In genomic region chrX:98890406-98891116, GRCm38 (mm10) we compare ENCODE assay signal across 8 mouse cellular contexts. TPM values are rescaled to one million over a fixed set of nuclear protein-coding genes. Genes with fewer than 3 reads are reported as not detected.
DNase-seq lines count a peak whose midpoint lies in the region; ATAC-seq and TF ChIP-seq lines count a peak whose summit lies in the region.

TSS of gene Ophn1 (minus strand) at chrX:98891025.

- no peak for TF ChIP-seq EP300 in stomach, postnatal 0 days (optimal IDR thresholded peaks at IDR 0.05)

- H3K9ac ChIP-seq in heart, embryonic 11.5 days (ENCODE audit: low read depth, low read length) = peak within 1 kb of the TSS; percentile 69
- peak within 1 kb of the TSS; percentile 66 for H3K9ac ChIP-seq in kidney, embryonic 16.5 days (replicated peaks; ENCODE audit: low read length)
- H3K9ac ChIP-seq in limb, embryonic 15.5 days = peak within 1 kb of the TSS; percentile 37; the same call in 1 of the 2 replicates
- peak within 1 kb of the TSS; percentile 61 for H3K9ac ChIP-seq in midbrain, embryonic 15.5 days
- H3K9ac ChIP-seq in stomach, postnatal 0 days (ENCODE audit: low read length) = peak within 1 kb of the TSS; percentile 56

- peak; percentile 85 for ATAC-seq in heart, embryonic 11.5 days (replicated peaks; ENCODE audit: insufficient number of reproducible peaks, low FRiP score, low TSS enrichment)
- peak; percentile 96 for ATAC-seq in kidney, embryonic 16.5 days (ENCODE audit: low FRiP score, low TSS enrichment)
- ATAC-seq in limb, embryonic 15.5 days (ENCODE audit: insufficient number of reproducible peaks, low FRiP score, low TSS enrichment, low read depth) = peak; percentile 86
- ATAC-seq in midbrain, embryonic 15.5 days (replicated peaks) = peak; percentile 96
- peak; percentile 91 for ATAC-seq in stomach, postnatal 0 days (ENCODE audit: low FRiP score, low TSS enrichment)

- H3K4me1 ChIP-seq in embryonic fibroblast, embryonic 13.5 days (ENCODE audit: control insufficient read depth, insufficient read depth, low read length) = no peaks in the 10 kb centered on the region
- no peaks in the 10 kb centered on the region for H3K4me1 ChIP-seq in heart, embryonic 11.5 days (ENCODE audit: control insufficient read depth, insufficient read depth, low read length)
- H3K4me1 ChIP-seq in kidney, embryonic 16.5 days (ENCODE audit: insufficient read depth, low read length) = peaks cover 4% of the 10 kb centered on the region; the same call in 1 of the 2 replicates
- no peaks in the 10 kb centered on the region for H3K4me1 ChIP-seq in limb, embryonic 15.5 days
- peaks cover 8% of the 10 kb centered on the region; the same call in 1 of the 2 replicates for H3K4me1 ChIP-seq in midbrain, embryonic 15.5 days
- no peaks in the 10 kb centered on the region for H3K4me1 ChIP-seq in stomach, postnatal 0 days (replicated peaks; ENCODE audit: control insufficient read depth, insufficient read depth)

- no peaks in the 10 kb centered on the region for H3K9me3 ChIP-seq in heart, embryonic 11.5 days (replicated peaks; ENCODE audit: control insufficient read depth, low read length)
- no peaks in the 10 kb centered on the region for H3K9me3 ChIP-seq in kidney, embryonic 16.5 days (ENCODE audit: low read length)
- no peaks in the 10 kb centered on the region for H3K9me3 ChIP-seq in limb, embryonic 15.5 days
- H3K9me3 ChIP-seq in midbrain, embryonic 15.5 days = no peaks in the 10 kb centered on the region
- no peaks in the 10 kb centered on the region for H3K9me3 ChIP-seq in stomach, postnatal 0 days (ENCODE audit: control insufficient read depth, low read length)

- H3K27me3 ChIP-seq in heart, embryonic 11.5 days (ENCODE audit: control insufficient read depth, insufficient read depth, low read length) = no peaks in the 10 kb centered on the region
- H3K27me3 ChIP-seq in kidney, embryonic 16.5 days (ENCODE audit: insufficient read depth, low read length) = peaks cover 16% of the 10 kb centered on the region; the same call in 1 of the 2 replicates
- peaks cover 10% of the 10 kb centered on the region; the same call in 1 of the 2 replicates for H3K27me3 ChIP-seq in limb, embryonic 15.5 days
- no peaks in the 10 kb centered on the region for H3K27me3 ChIP-seq in midbrain, embryonic 15.5 days (replicated peaks)
- no peaks in the 10 kb centered on the region for H3K27me3 ChIP-seq in stomach, postnatal 0 days (ENCODE audit: control insufficient read depth, insufficient read depth, low read length)

- H3K36me3 ChIP-seq in heart, embryonic 11.5 days (ENCODE audit: control insufficient read depth, insufficient read depth, low read length) = no peaks in the 10 kb centered on the region
- no peaks in the 10 kb centered on the region for H3K36me3 ChIP-seq in kidney, embryonic 16.5 days (ENCODE audit: insufficient read depth, low read length)
- H3K36me3 ChIP-seq in limb, embryonic 15.5 days = no peaks in the 10 kb centered on the region
- no peaks in the 10 kb centered on the region for H3K36me3 ChIP-seq in midbrain, embryonic 15.5 days (replicated peaks)
- no peaks in the 10 kb centered on the region for H3K36me3 ChIP-seq in stomach, postnatal 0 days (ENCODE audit: control insufficient read depth, insufficient read depth, low read length)

- H3K27ac ChIP-seq in embryonic fibroblast, embryonic 13.5 days (ENCODE audit: insufficient read depth, low read length) = peak within 1 kb of the TSS; percentile 70
- peak within 1 kb of the TSS; percentile 71 for H3K27ac ChIP-seq in heart, embryonic 11.5 days (ENCODE audit: low read depth, low read length)
- peak within 1 kb of the TSS; percentile 78 for H3K27ac ChIP-seq in kidney, embryonic 16.5 days (ENCODE audit: low read length)
- peak within 1 kb of the TSS; percentile 83 for H3K27ac ChIP-seq in limb, embryonic 15.5 days
- H3K27ac ChIP-seq in midbrain, embryonic 15.5 days = peak within 1 kb of the TSS; percentile 82
- H3K27ac ChIP-seq in stomach, postnatal 0 days (replicated peaks) = peak within 1 kb of the TSS; percentile 70

- DNase-seq in spleen, postnatal 36 days (ENCODE audit: low spot score in 2 of 2) = peak; percentile 0 to 1
- DNase-seq in spleen, postnatal 14 days (ENCODE audit: low spot score in 2 of 2) = no peak
- peak; percentile 63 for DNase-seq in stomach, postnatal 0 days (ENCODE audit: low spot score)

- no peak; the same call in 1 of the 2 replicates for TF ChIP-seq CTCF in embryonic fibroblast, embryonic 13.5 days (IDR thresholded peaks at IDR 0.05; ENCODE audit: borderline replicate concordance, insufficient read depth, low read length)
- peak; percentile 46 for TF ChIP-seq CTCF in stomach, postnatal 0 days (IDR thresholded peaks at IDR 0.05; ENCODE audit: low read depth)

- H3K4me2 ChIP-seq in heart, embryonic 11.5 days = peak within 1 kb of the TSS; percentile 64
- H3K4me2 ChIP-seq in kidney, embryonic 16.5 days (replicated peaks; ENCODE audit: low read depth, low read length) = peak within 1 kb of the TSS; percentile 61
- H3K4me2 ChIP-seq in limb, embryonic 15.5 days = peak within 1 kb of the TSS; percentile 47
- peak within 1 kb of the TSS; percentile 50 for H3K4me2 ChIP-seq in midbrain, embryonic 15.5 days
- H3K4me2 ChIP-seq in stomach, postnatal 0 days (replicated peaks; ENCODE audit: low read depth) = peak within 1 kb of the TSS; percentile 60

- peak; percentile 52 for TF ChIP-seq POLR2A in embryonic fibroblast, embryonic 13.5 days (IDR thresholded peaks at IDR 0.05; ENCODE audit: low read depth, low read length)

- 13% methylated on average over 48 of the region's 48 CpGs for WGBS in heart, embryonic 11.5 days (ENCODE audit: insufficient replicate concordance)
- WGBS in kidney, embryonic 16.5 days = 27% methylated on average over 48 of the region's 48 CpGs
- 16% methylated on average over 48 of the region's 48 CpGs for WGBS in limb, embryonic 15.5 days
- WGBS in midbrain, embryonic 15.5 days = 15% methylated on average over 48 of the region's 48 CpGs
- 14% methylated on average over 31 of the region's 48 CpGs for WGBS in stomach, postnatal 0 days

- H3K4me3 ChIP-seq in embryonic fibroblast, embryonic 13.5 days (ENCODE audit: insufficient read depth, low read length) = peak within 1 kb of the TSS; percentile 59
- peak within 1 kb of the TSS; percentile 56 for H3K4me3 ChIP-seq in heart, embryonic 11.5 days (ENCODE audit: low read depth, low read length)
- H3K4me3 ChIP-seq in kidney, embryonic 16.5 days (ENCODE audit: low read length) = peak within 1 kb of the TSS; percentile 57
- peak within 1 kb of the TSS; percentile 54 for H3K4me3 ChIP-seq in limb, embryonic 15.5 days
- peak within 1 kb of the TSS; percentile 58 for H3K4me3 ChIP-seq in midbrain, embryonic 15.5 days
- H3K4me3 ChIP-seq in stomach, postnatal 0 days (ENCODE audit: low read depth, low read length) = peak within 1 kb of the TSS; percentile 53

RNA-seq across cellular contexts. Expression of gene Ophn1, which starts in this region (rescaled TPM):
- 7.2 and 9.6 TPM in 2 replicates for polyA plus RNA-seq in embryonic fibroblast, embryonic 13.5 days (2011; ENCODE audit: insufficient read length, low read depth, missing spikeins)
- polyA plus RNA-seq in heart, embryonic 11.5 days (2014; fragmentation: Nextera tagmentation; extraction: Ambion mirVana) = 10.4 and 11.4 TPM in 2 replicates
- polyA plus RNA-seq in kidney, embryonic 16.5 days (2015; fragmentation: Nextera tagmentation; extraction: Ambion mirVana) = 16.0 and 16.3 TPM in 2 replicates
- 26.3 and 28.4 TPM in 2 replicates for polyA plus RNA-seq in limb, embryonic 15.5 days (2015; fragmentation: Nextera tagmentation; extraction: Ambion mirVana)
- polyA plus RNA-seq in midbrain, embryonic 15.5 days (2015; fragmentation: Nextera tagmentation; extraction: Ambion mirVana) = 40.1 and 46.6 TPM in 2 replicates
- polyA plus RNA-seq in stomach, postnatal 0 days (2015; fragmentation: Nextera tagmentation; extraction: Ambion mirVana) = 6.7 and 7.0 TPM in 2 replicates

Comparison
In these comparisons a context has a peak if more than half of its experiments do, and no peak if none do; other contexts are left out.
1. DNase-seq: peak in spleen, postnatal 36 days (2 of 2) and stomach, postnatal 0 days (single experiment); none in spleen, postnatal 14 days (0 of 2).
2. Peak in every context shown above with its lines, with median percentiles within 50 percentile points of each other: H3K27ac ChIP-seq, H3K4me3 ChIP-seq, ATAC-seq, H3K4me2 ChIP-seq and H3K9ac ChIP-seq.